ENCODE assay signal across 14 mouse cellular contexts in genomic region chr11:80304846-80305245, GRCm38 (mm10). TPM values are rescaled to one million over a fixed set of nuclear protein-coding genes. Genes with fewer than 3 reads are reported as not detected.
DNase-seq lines count a peak whose midpoint lies in the region.
"Had no signal": no experiment of that assay in that cellular context is flagged by ENCODE, and none has a peak within 500 bp of the region (broad histone marks: within the 10 kb centered on the region; RNA-seq: fewer than 3 reads in every experiment).

No protein-coding gene starts in this region.

- DNase-seq in left cerebral cortex, adult 11 months (ENCODE audit: low spot score): peak; percentile 58
- no peak for DNase-seq in left cerebral cortex, postnatal 4 days
- DNase-seq in layer of hippocampus, adult 9-10 months (ENCODE audit: low spot score): peak; percentile 61
- DNase-seq in left cerebral cortex, postnatal 14 days (ENCODE audit: low spot score in 2 of 2): peak; percentile 59 to 85
- no peak for DNase-seq in yolk sac, embryonic 10.5 days (ENCODE audit: low spot score)
- no peak for DNase-seq in MN1 (ENCODE audit: low spot score)
- DNase-seq in adrenal gland, postnatal 4 days (ENCODE audit: low spot score in 2 of 2): no peak
- DNase-seq: cerebellum, postnatal 25 days; forebrain, postnatal 0 days; kidney, adult 11 months; kidney, postnatal 36 days; liver, embryonic 13.5 days; lung, postnatal 36 days; thymus, postnatal 14 days had no signal

- intact Hi-C loops in left cerebral cortex, postnatal 4 days (cut with DNase I): loop anchor here (5.0 kb wide), 1 partner anchor 47 kb away; no protein-coding TSS in a partner anchor
- intact Hi-C loops in left cerebral cortex, postnatal 14 days (cut with DNase I): loop anchor here (5.0 kb wide), 1 partner anchor 47 kb away; no protein-coding TSS in a partner anchor

RNA-seq across cellular contexts. Expression of gene Rhbdl3, which starts 4.1 kb away (rescaled TPM):
- 1 to 10 TPM; 6.3 to 7.1 TPM for total RNA-seq in left cerebral cortex, postnatal 4 days (2021)
- total RNA-seq in left cerebral cortex, postnatal 14 days (2021): 10 to 100 TPM; 30.3 to 31.9 TPM
- total RNA-seq in adrenal gland, postnatal 4 days (2021): 1 to 10 TPM; 3.9 to 4.6 TPM

Comparison
In these comparisons a context has a peak if more than half of its experiments do, and no peak if none do; other contexts are left out.
1. DNase-seq: peak in left cerebral cortex, adult 11 months (single experiment), layer of hippocampus, adult 9-10 months (single experiment) and left cerebral cortex, postnatal 14 days (2 of 2); none in left cerebral cortex, postnatal 4 days (single experiment), yolk sac, embryonic 10.5 days (single experiment), MN1 (single experiment) and adrenal gland, postnatal 4 days (0 of 2).